Mouse (Mus musculus) yolk sac, embryonic 10.5 days (tissue): ENCODE results near the gene Ltbp4.

ENCODE experiments used
- DNase-seq: peaks from one replicate; pipeline ENCODE4 v3.0.0-alpha.2; 2017; ENCODE audit warnings: low spot score

The Ltbp4 gene

GRCm38 (mm10) chr7:27355745-27356240, 18.3 kb upstream of the Ltbp4 start, which contains the start of gene Shkbp1:
TSS of gene Shkbp1 (minus strand) at chr7:27356019.
- peak; percentile 89 for DNase-seq

DNA sequence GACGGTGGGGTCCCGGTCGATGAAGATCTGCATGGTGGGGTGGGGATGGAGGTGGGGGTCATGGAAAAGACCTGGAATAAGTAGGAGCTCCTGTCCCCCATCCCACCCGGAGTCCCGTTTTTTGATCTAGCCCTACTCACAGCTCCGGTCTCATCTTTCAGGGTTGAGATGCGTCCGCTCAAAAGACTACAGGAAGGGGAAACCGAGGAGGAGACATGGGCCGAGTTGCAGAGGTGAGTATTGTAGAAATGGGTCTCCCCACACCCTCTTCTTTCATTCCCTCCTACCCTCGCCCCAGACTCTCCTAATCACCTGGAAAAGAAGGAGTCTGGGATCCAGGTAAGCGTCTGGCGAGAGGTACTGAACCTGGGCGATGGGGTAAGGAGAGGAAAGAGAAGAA, 17.8 kb upstream of the Ltbp4 start:
- no peak for DNase-seq

- no peak for DNase-seq
These were observed 17.3 kb upstream of the Ltbp4 start for GRCm38 (mm10) chr7:27354783-27355182.

GRCm38 (mm10) chr7:27354144-27354543, 16.7 kb upstream of the Ltbp4 start:
- DNase-seq, result peak; percentile 44

- peak; percentile 38 for DNase-seq
These were observed 8.0 kb upstream of the Ltbp4 start for GRCm38 (mm10) chr7:27345444-27345843.

- peak; percentile 36 for DNase-seq
These were observed 5.1 kb upstream of the Ltbp4 start for GRCm38 (mm10) chr7:27342595-27342994.

DNA sequence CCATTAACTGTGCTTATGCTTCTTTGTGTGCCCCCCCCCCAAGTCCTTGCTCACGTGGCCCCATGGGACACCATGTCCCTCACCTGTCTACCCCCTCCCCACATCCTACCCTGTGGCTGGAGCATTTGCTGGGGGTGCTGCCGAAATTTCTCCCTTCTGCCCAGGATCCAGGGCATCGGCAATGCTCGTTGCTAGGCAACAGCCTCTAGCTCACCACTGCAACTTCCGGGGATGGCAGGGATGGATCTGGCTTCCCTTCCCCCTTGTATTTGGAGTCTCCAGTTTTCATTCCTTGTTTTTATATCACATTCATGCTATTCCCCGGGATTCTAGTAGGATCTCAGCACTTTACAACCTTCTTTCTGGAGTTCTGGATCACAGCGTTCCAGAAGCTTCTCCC, 2.0 kb upstream of the Ltbp4 start:
- DNase-seq, result no peak

- DNase-seq, result no peak
These were observed 1.6 kb upstream of the Ltbp4 start for GRCm38 (mm10) chr7:27339114-27339513.

- DNase-seq, result peak; percentile 79
These were observed 1.3 kb downstream of the Ltbp4 start for GRCm38 (mm10) chr7:27335928-27336823.

DNA sequence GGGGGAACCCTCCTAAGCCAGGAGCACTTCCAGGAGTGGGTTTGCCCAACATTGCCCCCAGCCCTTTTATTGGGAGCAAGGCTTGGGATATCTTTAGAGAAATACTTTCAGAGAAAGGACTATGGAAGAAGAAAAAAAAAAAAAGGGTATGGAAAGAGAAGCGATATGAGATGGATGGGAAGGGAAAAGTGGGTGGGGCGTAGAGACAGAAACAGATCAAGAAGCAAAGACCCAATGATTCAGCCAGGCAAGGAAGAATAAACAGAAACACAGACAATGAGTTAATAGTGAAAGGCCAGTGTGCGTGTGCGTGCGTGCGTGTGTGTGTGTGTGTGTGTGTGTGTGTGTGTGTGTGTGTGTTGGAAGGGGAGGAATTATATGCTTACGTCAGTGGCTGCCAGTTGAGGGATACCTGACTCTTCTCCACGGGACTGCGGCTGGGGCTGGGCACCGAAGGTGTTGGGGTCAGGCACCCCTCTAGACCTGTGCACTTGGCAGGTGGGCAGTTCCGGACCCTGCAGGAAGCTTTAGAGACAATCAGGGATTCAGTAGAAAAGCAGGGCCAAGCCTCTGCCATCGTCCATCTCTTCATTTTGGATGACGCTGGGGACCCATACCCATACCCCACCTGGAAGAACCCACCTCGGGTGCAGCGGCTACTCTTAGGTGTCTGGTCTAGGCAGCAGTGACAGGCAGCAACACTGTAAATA, 2.3 kb downstream of the Ltbp4 start:
- no peak for DNase-seq

- no peak for DNase-seq
These were observed 3.0 kb downstream of the Ltbp4 start for GRCm38 (mm10) chr7:27334405-27334911.

DNA sequence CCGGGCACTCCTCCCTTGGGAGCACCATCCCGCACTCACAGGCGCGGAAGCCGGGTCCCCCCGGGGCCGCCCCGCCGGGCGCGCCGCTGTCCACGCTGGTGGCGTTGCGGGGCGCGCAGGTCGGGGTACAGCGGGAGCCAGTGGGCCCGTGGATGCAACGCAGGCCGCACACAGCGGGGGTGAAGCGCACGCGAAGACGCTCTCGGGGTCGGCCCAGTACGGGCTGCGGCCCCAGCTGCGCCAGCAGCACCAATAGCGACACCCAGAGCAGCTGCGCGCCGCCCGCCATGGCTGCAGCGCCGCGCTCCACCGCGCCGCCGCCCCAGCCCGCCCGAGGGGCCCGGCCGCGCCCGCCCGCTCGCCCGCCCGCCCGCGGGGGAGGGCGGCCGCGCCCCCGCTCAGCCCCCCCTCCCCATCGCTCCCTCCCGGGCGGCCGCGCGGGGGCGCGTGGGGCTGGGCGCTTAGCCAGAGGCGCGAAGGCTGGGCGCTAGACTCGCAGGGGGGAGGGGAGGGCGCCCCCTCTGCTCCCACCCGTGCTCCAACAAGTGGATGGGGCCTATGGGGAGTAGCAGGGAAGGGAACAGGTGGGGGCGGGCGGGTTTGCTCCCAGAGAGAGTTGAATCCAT, 4.1 kb downstream of the Ltbp4 start:
- DNase-seq, result no peak

GRCm38 (mm10) chr7:27332353-27333199, 4.9 kb downstream of the Ltbp4 start:
- peak; percentile 65 for DNase-seq

DNA sequence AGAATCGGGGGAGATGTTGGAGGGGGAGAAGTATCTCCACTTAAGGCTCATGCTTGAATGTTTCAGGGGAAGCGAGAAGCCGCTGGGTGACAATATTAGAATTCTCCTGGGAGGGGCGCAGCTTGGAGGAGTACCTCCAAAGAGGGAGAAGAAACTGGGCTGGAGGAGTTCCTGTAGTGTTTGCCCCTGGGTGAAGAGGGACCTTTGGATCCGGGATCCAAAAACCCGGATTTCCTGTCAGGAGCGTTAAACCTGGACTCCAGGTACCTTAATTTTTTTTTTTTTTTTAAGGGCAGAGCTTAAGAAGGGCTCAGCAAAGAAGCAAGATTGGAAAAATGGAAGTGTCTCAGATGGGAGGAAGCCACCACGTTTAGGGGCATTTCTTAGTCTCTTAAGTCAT, 5.6 kb downstream of the Ltbp4 start:
- DNase-seq, result no peak

DNA sequence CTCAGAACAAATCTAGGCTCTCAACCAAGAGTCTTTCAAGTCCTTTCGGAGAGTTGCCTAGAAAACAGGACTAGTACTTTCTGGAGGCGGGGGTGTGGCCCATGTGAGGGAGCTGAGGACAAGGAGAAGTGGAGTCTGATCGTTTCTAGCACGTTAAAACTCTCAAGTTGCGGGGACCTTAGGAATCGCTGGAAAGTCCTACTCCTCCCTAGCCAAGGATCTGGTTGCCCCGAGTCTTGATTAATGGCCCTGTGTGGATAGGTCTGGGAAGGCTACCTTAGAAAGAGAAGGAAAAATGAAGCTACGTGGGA, 6.0 kb downstream of the Ltbp4 start:
- no peak for DNase-seq

- peak; percentile 90 for DNase-seq
These were observed 6.6 kb downstream of the Ltbp4 start for GRCm38 (mm10) chr7:27330709-27331540.

GRCm38 (mm10) chr7:27329981-27330380, 7.5 kb downstream of the Ltbp4 start:
- no peak for DNase-seq

GRCm38 (mm10) chr7:27329326-27329947, 8.1 kb downstream of the Ltbp4 start:
- DNase-seq, result peak; percentile 72

DNA sequence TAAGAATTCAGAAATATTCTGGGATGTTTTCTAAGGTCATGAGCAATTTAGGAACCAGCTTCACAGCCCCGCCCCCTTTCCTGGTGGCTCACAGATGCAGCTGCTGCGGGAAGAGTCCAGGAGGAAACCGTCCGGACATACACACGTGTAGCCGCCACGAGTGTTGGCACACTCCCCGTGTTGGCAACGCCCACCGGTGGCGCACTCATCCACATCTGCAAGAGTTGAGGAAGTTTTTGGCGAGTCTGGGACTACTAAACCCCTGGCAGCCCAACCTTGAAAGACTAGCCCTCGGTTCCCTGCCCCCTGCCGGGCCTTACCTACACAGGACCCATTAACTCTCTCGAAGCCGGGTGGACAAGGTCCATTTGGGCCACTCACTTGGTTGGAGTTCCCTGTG, 8.8 kb downstream of the Ltbp4 start:
- no peak for DNase-seq

- DNase-seq, result no peak
These were observed 9.3 kb downstream of the Ltbp4 start for GRCm38 (mm10) chr7:27328161-27328560.
